Mouse (Mus musculus): ENCODE data around the gene Hcrt. TPM values are rescaled to one million over a fixed set of nuclear protein-coding genes. Genes with fewer than 3 reads are reported as not detected.
"Not testable (repeated sequence)": the region's sequence is repeated elsewhere in the genome, so short reads cannot be mapped to it uniquely, and the experiment has no call there.

Gene Hcrt
- total RNA-seq (2017) = not detected in 2 replicates

GRCm38 (mm10) chr11:100762831-100763230 is at the start of gene Hcrt:
Hcrt (minus strand) TSS chr11:100762931.
- no peak for ATAC-seq (replicated peaks; ENCODE audit: low read depth, poor library complexity, severe bottlenecking)

GRCm38 (mm10) chr11:100811132-100811531 is 48.4 kb upstream of the Hcrt start:
- no peak for ATAC-seq (replicated peaks; ENCODE audit: low read depth, poor library complexity, severe bottlenecking)

GRCm38 (mm10) chr11:100810516-100810915 is 47.8 kb upstream of the Hcrt start:
- no peak for ATAC-seq (replicated peaks; ENCODE audit: low read depth, poor library complexity, severe bottlenecking)

GRCm38 (mm10) chr11:100806380-100807305 is 43.9 kb upstream of the Hcrt start:
- ATAC-seq (replicated peaks; ENCODE audit: low read depth, poor library complexity, severe bottlenecking) = no peak

- ATAC-seq (replicated peaks; ENCODE audit: low read depth, poor library complexity, severe bottlenecking) = peak; percentile 34
Observed at GRCm38 (mm10) chr11:100805535-100805934, 42.8 kb upstream of the Hcrt start.

- ATAC-seq (replicated peaks; ENCODE audit: low read depth, poor library complexity, severe bottlenecking) = peak; percentile 46
Observed at GRCm38 (mm10) chr11:100804409-100804808, 41.7 kb upstream of the Hcrt start.

- ATAC-seq (replicated peaks; ENCODE audit: low read depth, poor library complexity, severe bottlenecking) = no peak
Observed at GRCm38 (mm10) chr11:100799426-100799825, 36.7 kb upstream of the Hcrt start.

GRCm38 (mm10) chr11:100796585-100796984 is 33.9 kb upstream of the Hcrt start:
- no peak for ATAC-seq (replicated peaks; ENCODE audit: low read depth, poor library complexity, severe bottlenecking)

GRCm38 (mm10) chr11:100795386-100795785 is 32.7 kb upstream of the Hcrt start:
- no peak for ATAC-seq (replicated peaks; ENCODE audit: low read depth, poor library complexity, severe bottlenecking)

GRCm38 (mm10) chr11:100791457-100792049 is 28.8 kb upstream of the Hcrt start:
- ATAC-seq (replicated peaks; ENCODE audit: low read depth, poor library complexity, severe bottlenecking) = no peak

- not testable (repeated sequence) for ATAC-seq (replicated peaks; ENCODE audit: low read depth, poor library complexity, severe bottlenecking)
Observed at GRCm38 (mm10) chr11:100790644-100791043, 27.9 kb upstream of the Hcrt start.

GRCm38 (mm10) chr11:100789702-100790101 is 27.0 kb upstream of the Hcrt start:
- ATAC-seq (replicated peaks; ENCODE audit: low read depth, poor library complexity, severe bottlenecking) = no peak

- ATAC-seq (replicated peaks; ENCODE audit: low read depth, poor library complexity, severe bottlenecking) = no peak
Observed at GRCm38 (mm10) chr11:100785774-100786173, 23.0 kb upstream of the Hcrt start.

- ATAC-seq (replicated peaks; ENCODE audit: low read depth, poor library complexity, severe bottlenecking) = no peak
Observed at GRCm38 (mm10) chr11:100784286-100784685, 21.6 kb upstream of the Hcrt start.

GRCm38 (mm10) chr11:100782568-100782967 is 19.8 kb upstream of the Hcrt start:
- no peak for ATAC-seq (replicated peaks; ENCODE audit: low read depth, poor library complexity, severe bottlenecking)

GRCm38 (mm10) chr11:100781763-100782475 is 19.2 kb upstream of the Hcrt start:
- ATAC-seq (replicated peaks; ENCODE audit: low read depth, poor library complexity, severe bottlenecking) = no peak

GRCm38 (mm10) chr11:100780247-100780646 is 17.5 kb upstream of the Hcrt start:
- no peak for ATAC-seq (replicated peaks; ENCODE audit: low read depth, poor library complexity, severe bottlenecking)

GRCm38 (mm10) chr11:100778069-100778468 is 15.3 kb upstream of the Hcrt start:
- ATAC-seq (replicated peaks; ENCODE audit: low read depth, poor library complexity, severe bottlenecking) = no peak

- no peak for ATAC-seq (replicated peaks; ENCODE audit: low read depth, poor library complexity, severe bottlenecking)
Observed at GRCm38 (mm10) chr11:100775921-100776320, 13.2 kb upstream of the Hcrt start.

GRCm38 (mm10) chr11:100774261-100774660 is 11.5 kb upstream of the Hcrt start:
- no peak for ATAC-seq (replicated peaks; ENCODE audit: low read depth, poor library complexity, severe bottlenecking)

Measured in common myeloid progenitor, adult 5-6 weeks (primary cell).